Comparison of ENCODE assay signal across 14 mouse cellular contexts in the genomic region with DNA sequence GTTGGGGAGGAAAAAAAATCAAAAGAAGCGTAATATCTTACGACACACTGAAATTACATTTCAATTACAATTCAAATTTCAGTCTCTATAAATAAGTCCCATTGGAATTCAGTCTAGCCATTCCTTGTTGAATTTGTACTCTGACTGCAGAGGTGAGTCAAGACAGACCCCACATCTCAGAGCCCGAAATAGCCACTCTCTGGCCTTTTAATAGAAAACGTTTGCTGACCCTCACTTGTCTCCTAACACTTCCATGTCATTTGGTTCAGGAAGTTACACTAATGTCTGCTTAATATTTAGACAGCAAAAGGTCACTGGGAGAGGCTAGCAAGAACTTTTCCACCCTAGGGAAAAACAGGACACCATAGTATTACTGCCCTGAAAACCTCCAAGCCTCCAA.
"Had no signal": no experiment of that assay in that cellular context is flagged by ENCODE, and none has a peak within 500 bp of the region (broad histone marks: within the 10 kb centered on the region; RNA-seq: fewer than 3 reads in every experiment).

No protein-coding gene starts in this region.

- H3K9me3 ChIP-seq: limb, embryonic 12.5 days; liver, embryonic 13.5 days; megakaryocyte, embryonic 14.5 days; midbrain, embryonic 15.5 days; neural tube, embryonic 12.5 days had no signal

- H3K4me2 ChIP-seq: limb, embryonic 12.5 days; liver, embryonic 13.5 days; midbrain, embryonic 11.5 days; midbrain, embryonic 15.5 days; neural tube, embryonic 12.5 days had no signal

- H3K9ac ChIP-seq: limb, embryonic 12.5 days; liver, embryonic 13.5 days; liver, postnatal 0 days; midbrain, embryonic 15.5 days; neural tube, embryonic 12.5 days had no signal

- H3K27me3 ChIP-seq: limb, embryonic 12.5 days; liver, embryonic 13.5 days; megakaryocyte, embryonic 14.5 days; midbrain, embryonic 15.5 days; neural tube, embryonic 12.5 days had no signal

- ATAC-seq: liver, postnatal 0 days; midbrain, embryonic 15.5 days had no signal

- H3K36me3 ChIP-seq: limb, embryonic 12.5 days; liver, embryonic 13.5 days; midbrain, embryonic 15.5 days; neural tube, embryonic 12.5 days had no signal

- H3K27ac ChIP-seq: layer of hippocampus, adult 2 months; limb, embryonic 12.5 days; liver, embryonic 13.5 days; macrophage; midbrain, embryonic 15.5 days; neural tube, embryonic 12.5 days; stomach, postnatal 0 days had no signal

- H3K4me1 ChIP-seq: limb, embryonic 12.5 days; liver, embryonic 13.5 days; megakaryocyte, embryonic 14.5 days; midbrain, embryonic 15.5 days; neural tube, embryonic 12.5 days had no signal

- DNase-seq: kidney, postnatal 10 days; kidney, postnatal 4 days; liver; liver, embryonic 13.5 days; liver, postnatal 0 days; thymus, postnatal 4 days had no signal

- H3K4me3 ChIP-seq: layer of hippocampus, adult 2 months; limb, embryonic 12.5 days; liver, embryonic 13.5 days; megakaryocyte, embryonic 14.5 days; midbrain, embryonic 15.5 days; neural tube, embryonic 12.5 days had no signal
